Mouse (Mus musculus) CH12.LX (cell line): Measurements from ENCODE around the gene 1700024P04Rik.

Source experiments
- CTCF ChIP-seq, 2 experiments: IDR thresholded peaks in 1 of 2; conservative IDR thresholded peaks in 1 of 2; 2 replicates each; pipeline ENCODE4 v1.5.1; 2011 to 2012; ENCODE audit warnings: low read depth in 2 of 2, low read length in 2 of 2, improper control_type of control experiment in 1 of 2, inconsistent platforms in 1 of 2, mild to moderate bottlenecking in 1 of 2, moderate library complexity in 1 of 2
- E2F4 ChIP-seq: IDR thresholded peaks from 2 replicates; pipeline ENCODE4 v1.6.1; 2011; ENCODE audit warnings: low read depth, low read length, improper control_type of control experiment; ENCODE audit not compliant: insufficient replicate concordance
- ELF1 ChIP-seq: IDR thresholded peaks from 2 replicates; pipeline ENCODE4 v1.6.1; 2014; ENCODE audit warnings: low read depth, mild to moderate bottlenecking, inconsistent platforms, low read length, improper control_type of control experiment
- EP300 ChIP-seq: IDR thresholded peaks from 2 replicates; pipeline ENCODE4 v1.6.1; 2011; ENCODE audit warnings: low read length, improper control_type of control experiment
- POLR2A ChIP-seq: IDR thresholded peaks from 2 replicates; pipeline ENCODE4 v1.6.1; 2011; ENCODE audit warnings: low read depth, mild to moderate bottlenecking, improper control_type of control experiment, low read length
- POLR2AphosphoS2 ChIP-seq: IDR thresholded peaks from 2 replicates; pipeline ENCODE4 v1.6.1; 2011; ENCODE audit warnings: low read depth, low read length, improper control_type of control experiment
- SIN3A ChIP-seq: IDR thresholded peaks from 2 replicates; pipeline ENCODE4 v1.6.1; 2012; ENCODE audit warnings: low read length, improper control_type of control experiment, inconsistent platforms
- ZC3H11A ChIP-seq: IDR thresholded peaks from 2 replicates; pipeline ENCODE4 v1.6.1; 2012; ENCODE audit warnings: low read depth, mild to moderate bottlenecking, inconsistent platforms, low read length, improper control_type of control experiment
- ZMIZ1 ChIP-seq: IDR thresholded peaks from 2 replicates; pipeline ENCODE4 v1.6.1; 2012; ENCODE audit warnings: low read depth, mild to moderate bottlenecking, inconsistent platforms, low read length, improper control_type of control experiment

DNA sequence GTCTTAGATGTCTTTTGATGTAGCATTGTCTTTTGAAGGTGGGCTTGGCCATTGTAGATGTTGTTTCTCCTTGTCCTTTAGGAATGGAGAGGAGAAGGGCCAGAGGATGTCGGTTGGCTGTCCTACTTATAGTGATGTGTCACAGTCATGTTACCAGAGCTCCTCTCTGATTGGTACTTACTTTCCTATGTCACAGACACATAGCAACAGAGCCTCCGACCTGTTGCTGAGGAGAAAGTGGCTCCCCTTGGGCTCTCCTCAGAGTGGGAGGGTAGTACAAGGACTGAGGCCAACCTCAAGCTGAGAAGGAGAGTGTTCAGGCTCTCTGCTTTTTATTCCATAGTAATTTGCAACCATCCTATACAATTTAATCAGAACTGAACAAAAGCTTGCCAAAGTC is at the start of gene 1700024P04Rik:
- TF ChIP-seq EP300 (no peak), ZMIZ1 (no peak), ELF1 (no peak), SIN3A (no peak), CTCF (conservative IDR thresholded peaks at IDR 0.05 in 1 of 2, IDR thresholded peaks at IDR 0.05 in 1 of 2; ENCODE audit: low read depth in 2 of 2, low read length in 2 of 2) (no peak), POLR2AphosphoS2 (no peak), E2F4 (no peak), ZC3H11A (no peak), POLR2A (no peak)
